Mouse (Mus musculus) megakaryocyte progenitor cell, adult 5-6 weeks (primary cell): Measurements from ENCODE around the gene Prkag2. TPM values are rescaled to one million over a fixed set of nuclear protein-coding genes. Genes with fewer than 3 reads are reported as not detected.

Source experiments
- ATAC-seq: replicated peaks from 2 replicates; pipeline ENCODE4 v1.8.0; 2016; ENCODE audit warnings: mild to moderate bottlenecking, moderate TSS enrichment, inconsistent platforms; ENCODE audit not compliant: poor library complexity
- total RNA-seq, 2 experiments: library from RNA; stranded (forward) in 1 of 2; stranded (reverse) in 1 of 2; fragments of 157-497, 149-512 nt in 1 of 2; fragments of 200-1000 nt in 1 of 2; gene quantifications; 2 replicates each; pipeline versions ENCODE4 v1.2.3 to v1.2.4; 2015 to 2017

Prkag2 gene
- total RNA-seq, 2 experiments from 2014 or later: 21.2 to 25.4 TPM

GRCm38 (mm10) chr5:25050827-25051226 lies 49.6 kb downstream of the Prkag2 start:
- ATAC-seq: peak; percentile 42; the same call in 1 of the 2 replicates

- no peak for ATAC-seq
Measured at GRCm38 (mm10) chr5:25047670-25048069, 52.8 kb downstream of the Prkag2 start.

DNA sequence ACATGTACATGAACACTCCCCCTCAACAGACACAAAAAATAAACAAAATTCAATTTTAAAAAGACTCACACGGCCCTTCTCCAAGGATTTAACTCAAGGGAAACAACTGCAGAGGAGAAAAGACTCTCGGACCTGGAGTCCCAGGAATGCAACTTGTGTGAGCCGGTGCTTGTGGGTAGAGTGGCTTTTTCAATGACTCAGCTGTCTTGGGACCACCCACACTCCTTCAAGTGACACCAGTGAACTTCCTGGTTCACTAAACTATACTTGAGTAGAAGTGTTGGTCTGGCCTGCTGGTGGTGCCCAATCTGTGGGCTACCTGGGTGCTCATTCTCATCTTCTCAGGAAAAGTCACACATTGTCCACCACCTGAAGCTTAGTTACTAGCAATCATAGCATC lies 53.7 kb downstream of the Prkag2 start:
- no peak for ATAC-seq

GRCm38 (mm10) chr5:25044007-25044406 lies 56.4 kb downstream of the Prkag2 start:
- no peak for ATAC-seq

DNA sequence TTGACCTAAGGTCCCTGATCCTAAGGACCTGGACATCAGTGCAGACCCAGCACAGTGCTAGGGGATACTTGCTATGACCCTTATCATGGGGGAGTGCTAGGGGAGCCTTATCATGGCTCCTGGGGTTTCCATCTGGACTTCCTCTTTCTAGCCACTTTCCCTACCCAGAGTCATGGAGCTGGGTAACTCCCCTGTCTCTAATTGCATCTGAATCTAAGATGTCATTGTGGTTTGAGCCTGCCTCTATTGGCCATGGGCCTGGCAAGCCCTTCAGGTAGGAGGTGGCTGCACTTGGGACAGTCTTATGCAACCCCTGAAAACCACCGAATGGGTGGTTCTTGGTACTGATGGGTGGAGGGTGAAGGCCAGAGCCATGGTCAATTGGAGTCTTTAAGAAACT lies 58.5 kb downstream of the Prkag2 start:
- ATAC-seq: peak; percentile 94

- ATAC-seq: peak; percentile 29; the same call in 1 of the 2 replicates
Measured at GRCm38 (mm10) chr5:25041307-25041706, 59.1 kb downstream of the Prkag2 start.

DNA sequence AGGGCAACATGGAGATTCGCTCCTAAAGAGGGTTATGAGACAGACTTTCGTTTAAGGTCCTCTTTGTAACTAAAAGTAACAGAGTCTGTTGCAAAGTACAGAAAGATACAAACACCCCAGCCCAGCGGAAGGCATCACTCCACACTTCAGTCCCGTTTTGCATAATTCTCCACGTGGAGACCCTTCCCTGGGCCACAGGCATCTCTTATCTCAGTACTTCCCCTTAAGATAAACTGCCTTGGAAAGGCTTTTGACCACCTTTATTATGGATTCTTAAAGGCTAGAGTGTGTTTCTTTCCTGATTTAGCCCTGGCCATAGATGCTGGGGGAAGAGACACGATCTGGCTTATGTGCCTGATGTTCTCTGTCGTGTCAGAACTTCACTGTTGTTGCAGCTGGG lies 59.5 kb downstream of the Prkag2 start:
- no peak for ATAC-seq

GRCm38 (mm10) chr5:25038827-25039226 lies 61.6 kb downstream of the Prkag2 start:
- no peak for ATAC-seq

DNA sequence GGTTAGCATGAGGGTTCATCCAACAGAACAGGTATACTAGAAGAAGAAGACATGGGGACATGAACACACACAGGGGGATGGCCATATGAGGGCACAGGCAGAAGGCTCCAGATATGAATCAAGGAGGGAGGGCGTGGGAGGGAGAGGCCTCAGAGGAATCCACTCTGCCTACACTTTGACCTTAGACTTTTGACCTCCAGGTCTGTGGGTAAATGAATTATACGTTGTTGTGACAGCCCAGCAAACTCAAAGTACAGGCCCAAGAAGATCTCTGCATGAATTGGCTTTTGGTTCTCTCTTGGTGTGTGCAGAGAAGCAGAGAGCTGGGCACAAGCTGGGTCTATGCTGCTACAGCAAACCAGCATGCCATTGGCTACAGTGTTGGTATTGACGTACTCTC lies 65.1 kb downstream of the Prkag2 start:
- ATAC-seq: no peak

DNA sequence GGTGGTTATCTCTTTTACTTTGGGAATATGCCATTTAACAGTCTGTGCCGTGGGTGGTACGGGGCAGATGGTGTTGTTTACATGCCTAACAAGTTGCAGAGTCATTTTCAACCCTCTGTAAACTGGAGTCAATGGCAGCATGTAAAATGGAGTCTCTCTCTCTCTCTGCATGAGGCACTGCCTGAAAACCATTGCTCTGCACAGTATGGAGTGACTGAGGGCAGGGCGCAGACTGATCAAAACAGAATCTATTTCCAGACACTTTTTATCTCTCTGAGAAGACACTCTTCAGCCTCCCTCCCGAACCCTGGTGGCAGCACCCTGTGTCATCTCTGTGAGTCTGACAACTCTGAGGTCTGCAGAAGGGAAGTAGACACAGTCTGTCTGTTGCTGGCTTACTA lies 69.0 kb downstream of the Prkag2 start:
- peak; percentile 67 for ATAC-seq

GRCm38 (mm10) chr5:25031037-25031436 lies 69.4 kb downstream of the Prkag2 start:
- ATAC-seq: peak; percentile 4; the same call in 1 of the 2 replicates

DNA sequence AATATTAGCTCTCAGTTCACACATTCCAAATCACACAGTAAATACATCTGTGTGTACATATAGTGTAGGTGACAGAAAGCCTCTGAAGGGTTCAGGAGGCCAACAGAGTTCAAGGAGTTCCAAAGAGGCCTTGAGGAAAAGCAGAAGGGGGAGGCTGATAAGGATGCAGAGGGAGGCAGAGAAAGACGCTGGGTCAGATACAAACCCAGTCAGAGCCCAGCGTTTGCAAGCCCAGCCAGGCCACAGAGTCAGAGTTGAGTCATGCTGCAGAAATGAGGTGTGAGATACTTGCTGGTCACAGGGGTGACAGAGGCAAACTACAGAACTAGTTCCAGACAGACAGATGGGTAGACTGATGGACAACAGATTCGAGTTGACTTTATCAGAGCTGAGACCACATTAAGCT lies 70.2 kb downstream of the Prkag2 start:
- peak; percentile 83 for ATAC-seq

DNA sequence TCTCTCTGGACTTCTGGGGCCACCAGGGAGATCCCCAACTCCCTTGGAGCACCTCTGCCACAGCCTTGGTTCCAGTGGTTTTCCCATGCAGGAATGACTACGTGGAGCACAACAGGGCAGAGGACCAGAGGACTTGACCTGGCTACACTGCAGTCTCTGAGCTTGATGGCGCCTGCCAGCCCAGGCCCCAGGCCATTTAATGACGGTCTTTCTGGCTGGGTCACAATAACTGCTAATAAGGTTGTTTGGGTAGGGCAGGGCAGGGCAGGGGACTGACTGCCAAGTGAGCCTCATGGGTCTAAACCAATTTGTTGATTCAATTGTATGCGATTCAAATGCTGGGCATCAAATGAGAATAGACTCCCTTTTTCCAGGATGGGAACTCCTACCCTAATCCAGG lies 72.8 kb downstream of the Prkag2 start:
- no peak for ATAC-seq

DNA sequence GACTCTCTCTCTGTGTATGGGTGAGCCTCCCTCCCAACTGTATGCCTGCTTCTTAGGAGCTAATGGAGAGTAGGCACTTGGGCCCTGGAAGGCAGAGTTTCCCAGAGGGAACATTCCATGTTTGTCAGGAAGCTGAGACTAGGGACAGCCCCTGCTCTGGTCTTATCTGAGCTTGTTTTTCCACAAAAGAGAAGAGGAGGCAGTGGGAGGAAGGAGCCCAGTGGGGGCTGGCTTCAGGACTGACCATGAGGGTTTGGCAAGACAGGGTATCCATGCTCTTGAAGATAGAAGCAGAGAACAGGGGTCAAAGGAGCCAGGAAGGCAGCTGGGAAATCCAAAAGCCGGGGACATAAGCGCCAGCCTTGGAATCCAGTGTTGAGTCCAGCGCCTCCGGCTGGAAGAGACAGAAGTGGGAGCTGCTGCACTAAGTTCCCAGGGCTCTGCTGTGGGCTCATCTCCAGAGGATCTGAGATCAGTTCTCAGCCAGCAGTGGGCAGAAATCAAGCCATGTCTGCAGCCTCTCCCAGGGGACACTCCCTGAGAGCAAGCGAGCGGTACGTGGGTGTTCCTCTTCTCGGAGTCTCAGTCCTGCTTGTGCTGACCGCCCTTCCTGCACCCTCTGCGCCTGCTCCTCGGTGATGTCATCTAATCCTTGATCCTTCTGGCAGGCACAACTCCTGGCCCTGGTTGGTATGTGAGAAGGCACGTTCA lies 75.0 kb downstream of the Prkag2 start:
- ATAC-seq: no peak

- peak; percentile 70 for ATAC-seq
Measured at GRCm38 (mm10) chr5:25022904-25023303, 77.5 kb downstream of the Prkag2 start.

DNA sequence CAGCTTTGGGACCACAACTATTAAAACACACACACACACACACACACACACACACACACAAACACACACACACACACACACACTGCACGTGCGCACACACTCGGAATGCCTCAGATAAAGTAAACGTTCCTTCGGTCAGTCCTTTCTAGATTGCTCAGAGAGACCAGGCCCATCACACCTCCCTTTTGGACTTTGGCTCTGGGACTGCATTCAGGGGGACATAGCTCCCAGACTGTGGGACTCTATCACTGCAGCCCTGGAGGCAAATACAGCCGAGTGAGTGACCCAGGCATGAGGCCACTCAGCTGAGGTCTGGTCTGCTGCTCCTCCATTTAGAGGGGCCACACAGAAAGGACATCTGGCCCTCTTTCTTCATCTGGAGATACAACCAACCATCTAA lies 81.2 kb downstream of the Prkag2 start:
- ATAC-seq: no peak

GRCm38 (mm10) chr5:25012134-25012533 lies 88.3 kb downstream of the Prkag2 start:
- no peak for ATAC-seq

DNA sequence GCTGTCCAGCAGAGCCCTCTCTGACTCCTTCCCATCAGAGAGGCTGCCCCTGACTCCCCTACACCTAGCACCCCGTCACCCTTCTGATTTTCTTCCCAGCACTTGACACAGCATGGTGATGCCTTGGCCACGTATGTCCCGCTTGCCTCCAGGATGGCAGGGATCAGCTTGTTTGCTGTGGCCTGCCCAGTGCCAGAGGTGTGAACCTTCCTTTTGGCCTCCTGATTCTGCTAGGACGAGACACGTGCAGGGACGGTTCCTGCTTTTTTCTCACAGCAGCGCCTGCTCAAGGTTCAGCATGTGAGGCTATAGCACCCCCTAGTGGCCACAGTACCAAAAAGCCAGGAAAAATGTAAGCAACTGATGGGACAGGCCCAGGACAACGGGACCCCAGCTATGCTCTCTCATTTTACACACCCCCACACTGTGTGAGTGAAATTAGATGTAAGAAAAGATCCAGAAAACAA lies 89.4 kb downstream of the Prkag2 start:
- ATAC-seq: peak; percentile 72

- ATAC-seq: peak; percentile 85
Measured at GRCm38 (mm10) chr5:25010438-25010892, 90.0 kb downstream of the Prkag2 start.

GRCm38 (mm10) chr5:25009770-25010169 lies 90.7 kb downstream of the Prkag2 start:
- ATAC-seq: no peak

GRCm38 (mm10) chr5:25008966-25009365 lies 91.5 kb downstream of the Prkag2 start:
- no peak for ATAC-seq

DNA sequence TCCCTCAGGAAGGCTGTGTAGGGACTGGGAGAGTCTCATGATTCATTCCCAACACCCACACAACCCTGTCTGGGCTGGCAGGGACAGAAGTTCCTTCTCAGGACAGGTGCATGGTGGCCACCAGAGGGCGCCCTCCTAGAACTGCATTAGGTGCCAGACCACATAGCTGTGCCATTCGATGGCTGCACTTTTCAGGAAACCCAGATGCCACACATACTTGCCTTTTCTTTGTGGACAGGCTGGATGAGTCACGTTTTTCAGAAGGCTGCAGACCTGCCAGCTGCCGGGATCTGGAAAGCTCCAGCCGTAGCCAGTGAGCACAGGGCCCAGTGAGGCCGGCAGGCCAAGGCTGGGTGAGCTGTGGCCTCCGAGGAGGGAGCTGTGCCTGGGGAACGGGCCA lies 93.6 kb downstream of the Prkag2 start:
- ATAC-seq: peak; percentile 53
